Mouse (Mus musculus) heart, adult 11 months (tissue): ENCODE measurements at regions not wholly inside any gene's neighbourhood (a gene's known extent, or its start where the extent isn't known, plus 50 kb on each side); places are given as distances from the start of the nearest gene placed in this dataset.

Experiments used
- DNase-seq: peaks from one replicate; pipeline ENCODE4 v3.0.0; 2022

DNA sequence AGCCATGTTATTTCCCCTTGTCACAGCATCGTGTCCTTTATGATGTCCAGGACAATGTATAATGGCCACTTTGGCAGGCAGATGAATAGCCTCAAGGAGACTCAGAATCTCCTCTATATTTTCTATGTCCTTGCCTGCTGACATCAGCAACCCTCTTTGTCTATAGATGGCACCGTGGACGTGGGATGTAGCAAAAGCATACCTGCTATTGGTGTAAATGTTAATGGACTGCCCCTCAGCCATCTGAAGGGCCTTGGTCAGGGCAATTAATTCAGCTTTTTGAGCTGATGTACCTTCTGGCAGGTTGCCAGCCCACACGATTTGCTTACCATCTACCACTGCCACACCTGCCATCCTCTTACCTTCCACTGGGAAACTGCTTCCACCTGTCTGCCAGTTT, 124.2 kb downstream of the Obox7 start:
- DNase-seq: peak; percentile 90
